Mouse (Mus musculus): ENCODE results near the gene Chchd1. TPM values are rescaled to one million over a fixed set of nuclear protein-coding genes. Genes with fewer than 3 reads are reported as not detected.

Gene Chchd1
- polyA plus RNA-seq (2015; fragmentation: Nextera tagmentation; extraction: Ambion mirVana): 181 and 199 TPM in 2 replicates

GRCm38 (mm10) chr14:20702741-20703381 lies at the start of gene Chchd1:
TSS of gene Chchd1 (plus strand) at chr14:20703006.

GRCm38 (mm10) chr14:20656361-20656760 lies 46.4 kb upstream of the Chchd1 start, which contains the start of gene Myoz1:
TSS of gene Myoz1 (minus strand) at chr14:20656540.

GRCm38 (mm10) chr14:20668154-20668810 lies 34.5 kb upstream of the Chchd1 start, which contains the start of gene Synpo2l:
TSS of gene Synpo2l (minus strand) at chr14:20668354.

GRCm38 (mm10) chr14:20674064-20674833 lies 28.6 kb upstream of the Chchd1 start, which contains the start of gene Sec24c:
TSS of gene Sec24c (plus strand) at chr14:20674308.

GRCm38 (mm10) chr14:20694884-20695760 lies 7.7 kb upstream of the Chchd1 start, which contains the start of gene Fut11:
TSS of gene Fut11 (plus strand) at chr14:20694968.

GRCm38 (mm10) chr14:20707201-20708190 lies 4.7 kb downstream of the Chchd1 start, which contains the start of gene Zswim8:
TSS of gene Zswim8 (plus strand) at chr14:20707552.

GRCm38 (mm10) chr14:20733952-20734774 lies 31.4 kb downstream of the Chchd1 start, which contains the start of gene Ndst2:
TSS of gene Ndst2 (minus strand) at chr14:20734562.

Small RNA genes lying within 50 kb of the gene (microRNA-seq; reads per million reads assigned to microRNA genes)
- 0.61 to 1.1 reads per million in 2 experiments for gene Mir6946

Other genes with a start within 250 kb of the Chchd1 start
- gene Anxa7, start 222.9 kb upstream of the Chchd1 start, polyA plus RNA-seq (2015; fragmentation: Nextera tagmentation; extraction: Ambion mirVana): 26.2 and 30.5 TPM in 2 replicates
- gene Mss51, start 206.1 kb upstream of the Chchd1 start, polyA plus RNA-seq (2015; fragmentation: Nextera tagmentation; extraction: Ambion mirVana): 0.84 and 0.94 TPM in 2 replicates
- 37.6 and 51.1 TPM in 2 replicates for gene Ppp3cb, start 156.4 kb upstream of the Chchd1 start, polyA plus RNA-seq (2015; fragmentation: Nextera tagmentation; extraction: Ambion mirVana)
- gene Usp54, start 61.9 kb upstream of the Chchd1 start, polyA plus RNA-seq (2015; fragmentation: Nextera tagmentation; extraction: Ambion mirVana): 1.8 and 2.3 TPM in 2 replicates
- gene Myoz1, start 46.5 kb upstream of the Chchd1 start, polyA plus RNA-seq (2015; fragmentation: Nextera tagmentation; extraction: Ambion mirVana): 1,828 and 2,171 TPM in 2 replicates
- gene Synpo2l, start 34.7 kb upstream of the Chchd1 start, polyA plus RNA-seq (2015; fragmentation: Nextera tagmentation; extraction: Ambion mirVana): 124 and 130 TPM in 2 replicates
- 31.6 and 33.9 TPM in 2 replicates for gene Sec24c, start 28.7 kb upstream of the Chchd1 start, polyA plus RNA-seq (2015; fragmentation: Nextera tagmentation; extraction: Ambion mirVana)
- gene Fut11, start 8.0 kb upstream of the Chchd1 start, polyA plus RNA-seq (2015; fragmentation: Nextera tagmentation; extraction: Ambion mirVana): 15.7 and 16.4 TPM in 2 replicates
- 12.3 and 14.6 TPM in 2 replicates for gene Zswim8, start 4.5 kb downstream of the Chchd1 start, polyA plus RNA-seq (2015; fragmentation: Nextera tagmentation; extraction: Ambion mirVana)
- 15.6 and 17.2 TPM in 2 replicates for gene Ndst2, start 31.6 kb downstream of the Chchd1 start, polyA plus RNA-seq (2015; fragmentation: Nextera tagmentation; extraction: Ambion mirVana)
- 58.1 and 68.5 TPM in 2 replicates for gene Camk2g, start 91.1 kb downstream of the Chchd1 start, polyA plus RNA-seq (2015; fragmentation: Nextera tagmentation; extraction: Ambion mirVana)
- 2.6 and 3.1 TPM in 2 replicates for gene Plau, start 133.7 kb downstream of the Chchd1 start, polyA plus RNA-seq (2015; fragmentation: Nextera tagmentation; extraction: Ambion mirVana)
- 52.9 and 53.5 TPM in 2 replicates for gene Vcl, start 226.4 kb downstream of the Chchd1 start, polyA plus RNA-seq (2015; fragmentation: Nextera tagmentation; extraction: Ambion mirVana)

Measured in skeletal muscle tissue, postnatal 0 days (tissue).